ENCODE assay signal across 7 mouse cellular contexts in genomic region chr8:72239499-72240402, GRCm38 (mm10). TPM values are rescaled to one million over a fixed set of nuclear protein-coding genes. Genes with fewer than 3 reads are reported as not detected.
DNase-seq lines count a peak whose midpoint lies in the region; ATAC-seq lines count a peak whose summit lies in the region.

Gene Ap1m1 (plus strand): TSS chr8:72240018.

- ATAC-seq in embryonic facial prominence, embryonic 11.5 days (replicated peaks; ENCODE audit: insufficient number of reproducible peaks, low FRiP score, low TSS enrichment, low read depth) = peak; percentile 95
- peak; percentile 80 for ATAC-seq in granulocyte monocyte progenitor cell, adult 5-6 weeks (replicated peaks; ENCODE audit: poor library complexity, severe bottlenecking)
- peak; percentile 96 for ATAC-seq in midbrain, embryonic 13.5 days

- no peaks in the 10 kb centered on the region for H3K27me3 ChIP-seq in embryonic facial prominence, embryonic 11.5 days (ENCODE audit: control insufficient read depth, insufficient read depth, low read length)
- no peaks in the 10 kb centered on the region for H3K27me3 ChIP-seq in limb, embryonic 10.5 days (ENCODE audit: low read depth, poor library complexity, severe bottlenecking)
- H3K27me3 ChIP-seq in midbrain, embryonic 13.5 days = no peaks in the 10 kb centered on the region

- H3K27ac ChIP-seq in embryonic facial prominence, embryonic 11.5 days (replicated peaks; ENCODE audit: low read depth, low read length) = peak within 1 kb of the TSS; percentile 75
- peak within 1 kb of the TSS; percentile 95 for H3K27ac ChIP-seq in limb, embryonic 10.5 days
- H3K27ac ChIP-seq in midbrain, embryonic 13.5 days = peak within 1 kb of the TSS; percentile 95

- H3K9ac ChIP-seq in embryonic facial prominence, embryonic 11.5 days (replicated peaks; ENCODE audit: low read length) = peak within 1 kb of the TSS; percentile 45
- H3K9ac ChIP-seq in midbrain, embryonic 13.5 days (replicated peaks) = peak within 1 kb of the TSS; percentile 72

- H3K36me3 ChIP-seq in embryonic facial prominence, embryonic 11.5 days (replicated peaks; ENCODE audit: control insufficient read depth, insufficient read depth, low read depth, low read length) = no peaks in the 10 kb centered on the region
- H3K36me3 ChIP-seq in limb, embryonic 10.5 days = peaks cover 18% of the 10 kb centered on the region
- peaks cover 14% of the 10 kb centered on the region for H3K36me3 ChIP-seq in midbrain, embryonic 13.5 days

- WGBS in embryonic facial prominence, embryonic 11.5 days = under 1% methylated on average over 54 of the region's 54 CpGs
- under 1% methylated on average over 54 of the region's 54 CpGs for WGBS in limb, embryonic 10.5 days
- under 1% methylated on average over 54 of the region's 54 CpGs for WGBS in midbrain, embryonic 13.5 days

- peak; percentile 98 for DNase-seq in adrenal gland, postnatal 14 days
- DNase-seq in embryonic facial prominence, embryonic 11.5 days (ENCODE audit: low spot score) = peak; percentile 100
- DNase-seq in kidney, adult 11 months = peak; percentile 99
- DNase-seq in limb, embryonic 10.5 days (ENCODE audit: low spot score) = peak; percentile 99
- DNase-seq in spleen, adult 12 weeks (ENCODE audit: low spot score) = peak; percentile 94

- no peaks in the 10 kb centered on the region for H3K9me3 ChIP-seq in embryonic facial prominence, embryonic 11.5 days (replicated peaks; ENCODE audit: control insufficient read depth, low read length)
- no peaks in the 10 kb centered on the region for H3K9me3 ChIP-seq in limb, embryonic 10.5 days (replicated peaks)
- no peaks in the 10 kb centered on the region for H3K9me3 ChIP-seq in midbrain, embryonic 13.5 days

- H3K4me1 ChIP-seq in embryonic facial prominence, embryonic 11.5 days (ENCODE audit: control insufficient read depth, insufficient read depth, low read length) = no peaks in the 10 kb centered on the region; the same call in 1 of the 2 replicates
- peaks cover 12% of the 10 kb centered on the region for H3K4me1 ChIP-seq in limb, embryonic 10.5 days
- H3K4me1 ChIP-seq in midbrain, embryonic 13.5 days (replicated peaks) = peaks cover 26% of the 10 kb centered on the region

- peak within 1 kb of the TSS; percentile 49 for H3K4me3 ChIP-seq in embryonic facial prominence, embryonic 11.5 days (ENCODE audit: low read depth, low read length)
- H3K4me3 ChIP-seq in limb, embryonic 10.5 days = peak within 1 kb of the TSS; percentile 70
- peak within 1 kb of the TSS; percentile 78 for H3K4me3 ChIP-seq in midbrain, embryonic 13.5 days (replicated peaks)

- H3K4me2 ChIP-seq in embryonic facial prominence, embryonic 11.5 days (ENCODE audit: low read depth, low read length) = peak within 1 kb of the TSS; percentile 50
- H3K4me2 ChIP-seq in midbrain, embryonic 13.5 days (replicated peaks) = peak within 1 kb of the TSS; percentile 77

RNA-seq across cellular contexts. Expression of gene Ap1m1, which starts in this region (rescaled TPM):
- 68.1 and 79.4 TPM in 2 replicates for total RNA-seq in adrenal gland, postnatal 14 days (2021)
- polyA plus RNA-seq in embryonic facial prominence, embryonic 11.5 days (2014; fragmentation: Nextera tagmentation; extraction: Ambion mirVana) = 112 and 123 TPM in 2 replicates
- 80.1 and 117 TPM in 2 replicates for total RNA-seq in granulocyte monocyte progenitor cell, adult 5-6 weeks (2014; fragmentation: Nextera tagmentation)
- total RNA-seq in granulocyte monocyte progenitor cell, adult 5-6 weeks (2017) = 49.1 and 59.8 TPM in 2 replicates
- 132 and 144 TPM in 2 replicates for polyA plus RNA-seq in limb, embryonic 10.5 days (2016; fragmentation: Nextera tagmentation; extraction: Ambion mirVana)
- polyA plus RNA-seq in midbrain, embryonic 13.5 days (2015; fragmentation: Nextera tagmentation; extraction: Ambion mirVana) = 259 and 266 TPM in 2 replicates

Comparison
In these comparisons a context has a peak if more than half of its experiments do, and no peak if none do; other contexts are left out.
1. Peak in every context shown above with its lines: DNase-seq, ATAC-seq, H3K4me3 ChIP-seq and H3K27ac ChIP-seq.